Mouse (Mus musculus) megakaryocyte, embryonic 14.5 days (primary cell): ENCODE data around the gene Capn12. TPM values are rescaled to one million over a fixed set of nuclear protein-coding genes. Genes with fewer than 3 reads are reported as not detected.

ENCODE experiments used
- H3K27me3 ChIP-seq: replicated peaks from 2 replicates; pipeline ENCODE3; 2012; ENCODE audit warnings: inconsistent platforms
- H3K36me3 ChIP-seq: replicated peaks from 2 replicates; pipeline ENCODE3; 2012; ENCODE audit warnings: low read length, inconsistent platforms, mixed read lengths
- H3K4me1 ChIP-seq: 2 replicates; pipeline ENCODE4 v1.6.1; 2012; ENCODE audit warnings: inconsistent platforms
- H3K4me3 ChIP-seq: replicated peaks from 2 replicates; pipeline ENCODE3; 2012; ENCODE audit warnings: moderate library complexity, mild to moderate bottlenecking, inconsistent platforms
- H3K9me3 ChIP-seq: 2 replicates; pipeline ENCODE4 v1.6.1; 2012; ENCODE audit warnings: inconsistent platforms
- FLI1 ChIP-seq: IDR thresholded peaks from 2 replicates; pipeline ENCODE4 v1.6.1; 2012; ENCODE audit warnings: low read length, inconsistent platforms, mixed read lengths
- GATA1 ChIP-seq: IDR thresholded peaks from 3 replicates; pipeline ENCODE4 v1.6.1; 2012; ENCODE audit warnings: mixed read lengths, low read length, inconsistent platforms, borderline replicate concordance
- polyA plus RNA-seq: library from polyadenylated mRNA; stranded (reverse); fragments of >175 nt; gene quantifications from 2 replicates; pipeline ENCODE4 v1.2.3, GENCODE M21; 2012; ENCODE audit warnings: low replicate concordance; ENCODE audit not compliant: insufficient read depth

Capn12 gene
- 0.08 TPM in 1 of 2 replicates, not detected in the other for polyA plus RNA-seq

- H3K4me1 ChIP-seq: peaks cover 34% of the 10 kb centered on the region
- peaks cover 19% of the 10 kb centered on the region for H3K27me3 ChIP-seq
- TF ChIP-seq FLI1: no peak
- TF ChIP-seq GATA1: no peak
- H3K4me3 ChIP-seq: no peak within 1 kb of the TSS
- no peaks in the 10 kb centered on the region for H3K36me3 ChIP-seq
- H3K9me3 ChIP-seq: no peaks in the 10 kb centered on the region
Measured at GRCm38 (mm10) chr7:28881199-28881598, at the start of gene Capn12. Gene Capn12 (plus strand): TSS chr7:28881422.

GRCm38 (mm10) chr7:28832137-28832536, 49.1 kb upstream of the Capn12 start:
- H3K4me1 ChIP-seq: peaks cover 56% of the 10 kb centered on the region
- TF ChIP-seq FLI1: no peak
- no peak for TF ChIP-seq GATA1
- H3K9me3 ChIP-seq: no peaks in the 10 kb centered on the region
- peaks cover 70% of the 10 kb centered on the region for H3K36me3 ChIP-seq
- H3K4me3 ChIP-seq: no peak overlapping the region
- H3K27me3 ChIP-seq: no peaks in the 10 kb centered on the region

- Histone ChIP-seq H3K4me3 (no peak within 1 kb of the TSS), H3K36me3 (peaks cover 69% of the 10 kb centered on the region), H3K4me1 (peaks cover 45% of the 10 kb centered on the region), H3K9me3 (no peaks in the 10 kb centered on the region), H3K27me3 (no peaks in the 10 kb centered on the region)
- TF ChIP-seq GATA1: no peak
- TF ChIP-seq FLI1: no peak
Measured at GRCm38 (mm10) chr7:28833723-28834347, 47.4 kb upstream of the Capn12 start, which contains the start of gene Lgals4. Gene Lgals4 (plus strand): TSS chr7:28833854.

- H3K36me3 ChIP-seq: peaks cover 65% of the 10 kb centered on the region
- TF ChIP-seq FLI1 (no peak), GATA1 (no peak)
Measured at GRCm38 (mm10) chr7:28836936-28837335, 44.3 kb upstream of the Capn12 start.

GRCm38 (mm10) chr7:28838331-28838730, 42.9 kb upstream of the Capn12 start:
- Histone ChIP-seq H3K9me3 (no peaks in the 10 kb centered on the region), H3K36me3 (peaks cover 56% of the 10 kb centered on the region), H3K4me3 (no peak overlapping the region), H3K4me1 (peaks cover 17% of the 10 kb centered on the region), H3K27me3 (no peaks in the 10 kb centered on the region)
- TF ChIP-seq GATA1 (no peak), FLI1 (no peak)

More at GRCm38 (mm10) chr7:28836936-28837335, 44.3 kb upstream of the Capn12 start:
- H3K9me3 ChIP-seq: no peaks in the 10 kb centered on the region
- H3K4me3 ChIP-seq: no peak overlapping the region
- H3K4me1 ChIP-seq: peaks cover 21% of the 10 kb centered on the region
- no peaks in the 10 kb centered on the region for H3K27me3 ChIP-seq

DNA sequence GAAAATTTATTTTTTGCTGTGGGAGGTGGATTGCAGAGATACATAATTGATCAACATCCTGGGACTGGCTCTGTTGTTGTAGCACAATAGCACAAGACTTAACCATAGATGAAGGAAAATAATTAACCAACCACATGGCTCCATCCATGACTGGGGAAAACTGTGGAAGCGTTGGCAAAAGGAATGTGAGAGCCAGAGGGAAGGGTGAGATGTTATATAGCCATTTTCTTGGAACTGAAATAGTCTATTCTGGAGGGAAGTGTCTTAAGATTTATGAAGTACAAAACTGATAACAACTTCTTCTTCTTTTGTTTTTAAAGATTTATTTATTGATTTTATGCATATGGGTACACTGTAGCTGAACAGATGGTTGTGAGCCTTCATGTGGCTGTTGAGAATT, 33.9 kb upstream of the Capn12 start:
- H3K36me3 ChIP-seq: no peaks in the 10 kb centered on the region
- H3K27me3 ChIP-seq: peaks cover 15% of the 10 kb centered on the region
- H3K9me3 ChIP-seq: peaks cover 3% of the 10 kb centered on the region; the same call in 1 of the 2 replicates
- H3K4me3 ChIP-seq: no peak overlapping the region
- peaks cover 9% of the 10 kb centered on the region for H3K4me1 ChIP-seq
- TF ChIP-seq GATA1: no peak

GRCm38 (mm10) chr7:28849700-28850236, 31.5 kb upstream of the Capn12 start:
- Histone ChIP-seq H3K9me3 (peaks cover 3% of the 10 kb centered on the region; the same call in 1 of the 2 replicates), H3K36me3 (no peaks in the 10 kb centered on the region), H3K4me1 (peaks cover 9% of the 10 kb centered on the region), H3K4me3 (no peak overlapping the region), H3K27me3 (peaks cover 15% of the 10 kb centered on the region)
- TF ChIP-seq GATA1 (no peak), FLI1 (no peak)

DNA sequence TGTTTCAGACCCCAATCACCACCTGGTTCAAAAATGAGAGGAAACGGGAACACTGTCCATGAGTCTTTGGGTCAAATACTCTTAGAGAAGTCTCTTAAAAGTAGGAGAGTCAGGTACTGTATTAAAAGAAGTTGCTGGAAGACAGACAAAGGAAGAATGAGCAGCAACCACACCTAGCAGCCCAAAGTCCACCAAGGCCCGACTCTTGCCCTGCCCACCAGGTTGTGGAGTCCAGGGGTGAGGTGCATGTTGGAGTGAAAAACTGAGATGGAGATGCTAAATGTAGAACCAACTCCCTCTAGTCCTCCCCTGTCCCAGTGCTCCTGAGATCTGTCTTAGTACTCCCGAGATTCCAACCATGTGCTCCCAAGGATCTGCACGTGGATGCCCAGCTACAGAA, 30.6 kb upstream of the Capn12 start:
- TF ChIP-seq GATA1: no peak
- no peak for TF ChIP-seq FLI1
- H3K4me1 ChIP-seq: peaks cover 9% of the 10 kb centered on the region
- peaks cover 3% of the 10 kb centered on the region; the same call in 1 of the 2 replicates for H3K9me3 ChIP-seq
- no peaks in the 10 kb centered on the region for H3K36me3 ChIP-seq
- no peak overlapping the region for H3K4me3 ChIP-seq
- peaks cover 15% of the 10 kb centered on the region for H3K27me3 ChIP-seq

- H3K4me3 ChIP-seq: no peak overlapping the region
- peaks cover 28% of the 10 kb centered on the region for H3K4me1 ChIP-seq
- TF ChIP-seq FLI1 (no peak), GATA1 (no peak)
- H3K9me3 ChIP-seq: peaks cover 22% of the 10 kb centered on the region
- H3K27me3 ChIP-seq: peaks cover 6% of the 10 kb centered on the region
- no peaks in the 10 kb centered on the region for H3K36me3 ChIP-seq
Measured at GRCm38 (mm10) chr7:28859953-28860352, 21.3 kb upstream of the Capn12 start.

- H3K9me3 ChIP-seq: peaks cover 22% of the 10 kb centered on the region
- no peak overlapping the region for H3K4me3 ChIP-seq
- H3K4me1 ChIP-seq: peaks cover 38% of the 10 kb centered on the region
- TF ChIP-seq GATA1 (no peak), FLI1 (no peak)
- peaks cover 6% of the 10 kb centered on the region for H3K27me3 ChIP-seq
- H3K36me3 ChIP-seq: no peaks in the 10 kb centered on the region
Measured at GRCm38 (mm10) chr7:28860898-28861297, 20.3 kb upstream of the Capn12 start.
